Mouse (Mus musculus) forebrain, postnatal 0 days (tissue): ENCODE data around the gene Slc25a11. TPM values are rescaled to one million over a fixed set of nuclear protein-coding genes. Genes with fewer than 3 reads are reported as not detected.

Experiments
- ATAC-seq: fragments of 200-750 bp; cut with Nextera tagmentation; 2 replicates; pipeline ENCODE4 v1.8.0; 2017; ENCODE audit warnings: mild to moderate bottlenecking, moderate library complexity
- DNase-seq: peaks from one replicate; pipeline ENCODE4 v3.0.0-alpha.2; 2015
- H3K27ac ChIP-seq: fragments of 300-500 bp; sonication (generic); 2 replicates; pipeline ENCODE4 v1.5.1; 2014; ENCODE audit warnings: low read depth, mild to moderate bottlenecking, antibody characterized with exemption, low read length, moderate library complexity, mixed read lengths
- H3K27me3 ChIP-seq: fragments of 300-500 bp; sonication (generic); 2 replicates; pipeline ENCODE4 v1.6.1; 2014; ENCODE audit warnings: mild to moderate bottlenecking, low read length, mixed read lengths; ENCODE audit not compliant: insufficient read depth
- H3K36me3 ChIP-seq: fragments of 300-500 bp; sonication (generic); 2 replicates; pipeline ENCODE4 v1.6.1; 2014; ENCODE audit warnings: mild to moderate bottlenecking, moderate library complexity; ENCODE audit not compliant: insufficient read depth
- H3K4me1 ChIP-seq: fragments of 300-500 bp; sonication (generic); 2 replicates; pipeline ENCODE4 v1.6.1; 2014; ENCODE audit warnings: antibody characterized with exemption; ENCODE audit not compliant: insufficient read depth
- H3K4me2 ChIP-seq: fragments of 300-500 bp; sonication (generic); 2 replicates; pipeline ENCODE4 v1.6.1; 2014; ENCODE audit warnings: low read depth, mild to moderate bottlenecking, moderate library complexity
- H3K4me3 ChIP-seq: fragments of 300-500 bp; sonication (generic); 2 replicates; pipeline ENCODE4 v1.5.1; 2014; ENCODE audit warnings: low read depth, low read length, mixed read lengths
- H3K9ac ChIP-seq: fragments of 300-500 bp; sonication (generic); 2 replicates; pipeline ENCODE4 v1.6.1; 2014; ENCODE audit warnings: mild to moderate bottlenecking
- H3K9me3 ChIP-seq: fragments of 300-500 bp; sonication (generic); 2 replicates; pipeline ENCODE4 v1.6.1; 2016; ENCODE audit warnings: low read length
- CTCF ChIP-seq: sonication (generic); IDR thresholded peaks from 2 replicates; pipeline ENCODE4 v1.5.1; 2016; ENCODE audit warnings: antibody characterized with exemption, control low read depth, low read depth
- WGBS: fragments of 180-500 bp; shearing (Covaris S2); extraction: QIAGEN DNeasy Blood & Tissue Kit; methylation state at CpG from one replicate; pipeline ENCODE4 v1.1.7; 2014; 5-methylcytosine and 5-hydroxymethylcytosine counted together
- polyA plus RNA-seq: library from polyadenylated mRNA; unstranded; fragments of >200 nt; fragmentation: Nextera tagmentation; extraction: Ambion mirVana; gene quantifications from 2 replicates; pipeline ENCODE4 v1.2.1, GENCODE M21; 2015
- total RNA-seq: library from RNA; depleted of rRNA; stranded (reverse); fragments of >200 nt; gene quantifications from 2 replicates; pipeline ENCODE4 v1.2.3, GENCODE M21; 2014

The Slc25a11 gene
- total and polyA plus RNA-seq, 2 experiments from 2014 or later: 134 to 160 TPM

GRCm38 (mm10) chr11:70668335-70668770 lies 21.1 kb upstream of the Slc25a11 start:
- H3K4me2 ChIP-seq: peak overlapping the region; percentile 90
- WGBS: under 1% methylated on average over 15 of the region's 15 CpGs
- H3K4me1 ChIP-seq: peaks cover 9% of the 10 kb centered on the region; the same call in 1 of the 2 replicates
- H3K36me3 ChIP-seq: peaks cover 28% of the 10 kb centered on the region
- ATAC-seq (no peak), DNase-seq (no peak)
- peak overlapping the region; percentile 70 for H3K4me3 ChIP-seq
- no peaks in the 10 kb centered on the region for H3K9me3 ChIP-seq
- H3K9ac ChIP-seq: peak overlapping the region; percentile 50
- TF ChIP-seq CTCF: no peak
- peak overlapping the region; percentile 78 for H3K27ac ChIP-seq
- no peaks in the 10 kb centered on the region for H3K27me3 ChIP-seq

- Histone ChIP-seq H3K9me3 (no peaks in the 10 kb centered on the region), H3K27me3 (no peaks in the 10 kb centered on the region), H3K9ac (peak overlapping the region; percentile 50; the same call in 1 of the 2 replicates), H3K27ac (peak overlapping the region; percentile 78; the same call in 1 of the 2 replicates), H3K4me3 (peak overlapping the region; percentile 70), H3K4me2 (peak overlapping the region; percentile 90), H3K36me3 (peaks cover 36% of the 10 kb centered on the region), H3K4me1 (peaks cover 9% of the 10 kb centered on the region; the same call in 1 of the 2 replicates)
- ATAC-seq: no peak
- no peak for TF ChIP-seq CTCF
- no peak for DNase-seq
- WGBS: 71% methylated on average over 14 of the region's 14 CpGs
Observed at GRCm38 (mm10) chr11:70667271-70668150, 20.2 kb upstream of the Slc25a11 start.

GRCm38 (mm10) chr11:70666687-70667086 lies 19.4 kb upstream of the Slc25a11 start:
- 97% methylated on average over 8 of the region's 8 CpGs for WGBS

GRCm38 (mm10) chr11:70664741-70665140 lies 17.5 kb upstream of the Slc25a11 start:
- Histone ChIP-seq H3K4me3 (no peak overlapping the region), H3K4me2 (no peak overlapping the region), H3K4me1 (no peaks in the 10 kb centered on the region), H3K9ac (no peak overlapping the region), H3K27me3 (no peaks in the 10 kb centered on the region), H3K27ac (no peak overlapping the region), H3K36me3 (peaks cover 33% of the 10 kb centered on the region), H3K9me3 (no peaks in the 10 kb centered on the region)
- WGBS: 93% methylated on average over 9 of the region's 9 CpGs
- no peak for TF ChIP-seq CTCF
- no peak for DNase-seq
- ATAC-seq: no peak

More at GRCm38 (mm10) chr11:70666687-70667086, 19.4 kb upstream of the Slc25a11 start:
- no peak for ATAC-seq
- H3K4me3 ChIP-seq: no peak overlapping the region
- H3K36me3 ChIP-seq: peaks cover 39% of the 10 kb centered on the region
- TF ChIP-seq CTCF: no peak
- H3K27me3 ChIP-seq: no peaks in the 10 kb centered on the region
- H3K4me1 ChIP-seq: peaks cover 9% of the 10 kb centered on the region; the same call in 1 of the 2 replicates
- no peaks in the 10 kb centered on the region for H3K9me3 ChIP-seq
- no peak overlapping the region for H3K4me2 ChIP-seq
- no peak overlapping the region for H3K9ac ChIP-seq
- no peak overlapping the region for H3K27ac ChIP-seq
- DNase-seq: no peak

GRCm38 (mm10) chr11:70663957-70664356 lies 16.7 kb upstream of the Slc25a11 start:
- no peak for TF ChIP-seq CTCF
- 93% methylated on average over 6 of the region's 6 CpGs for WGBS
- no peak for DNase-seq
- ATAC-seq: no peak
- H3K9me3 ChIP-seq: no peaks in the 10 kb centered on the region
- no peak overlapping the region for H3K27ac ChIP-seq
- H3K27me3 ChIP-seq: no peaks in the 10 kb centered on the region
- H3K4me1 ChIP-seq: no peaks in the 10 kb centered on the region
- peaks cover 33% of the 10 kb centered on the region for H3K36me3 ChIP-seq
- no peak overlapping the region for H3K4me3 ChIP-seq
- no peak overlapping the region for H3K9ac ChIP-seq
- no peak overlapping the region for H3K4me2 ChIP-seq

GRCm38 (mm10) chr11:70663101-70663500 lies 15.8 kb upstream of the Slc25a11 start:
- no peak for DNase-seq
- TF ChIP-seq CTCF: no peak
- WGBS: 88% methylated on average over 8 of the region's 8 CpGs
- H3K27me3 ChIP-seq: no peaks in the 10 kb centered on the region
- no peak overlapping the region for H3K4me3 ChIP-seq
- H3K4me1 ChIP-seq: no peaks in the 10 kb centered on the region
- peaks cover 33% of the 10 kb centered on the region for H3K36me3 ChIP-seq
- H3K27ac ChIP-seq: no peak overlapping the region
- ATAC-seq: no peak
- H3K4me2 ChIP-seq: no peak overlapping the region
- no peaks in the 10 kb centered on the region for H3K9me3 ChIP-seq
- H3K9ac ChIP-seq: no peak overlapping the region

- DNase-seq (no peak), ATAC-seq (no peak)
- Histone ChIP-seq H3K4me2 (no peak overlapping the region), H3K27ac (no peak overlapping the region), H3K9me3 (no peaks in the 10 kb centered on the region), H3K27me3 (no peaks in the 10 kb centered on the region), H3K4me3 (no peak overlapping the region), H3K9ac (no peak overlapping the region), H3K36me3 (peaks cover 33% of the 10 kb centered on the region), H3K4me1 (no peaks in the 10 kb centered on the region)
- TF ChIP-seq CTCF: no peak
- WGBS: 89% methylated on average over 8 of the region's 8 CpGs
Observed at GRCm38 (mm10) chr11:70660571-70660970, 13.3 kb upstream of the Slc25a11 start.
